Mouse (Mus musculus) embryonic facial prominence, embryonic 15.5 days (tissue): ENCODE data around the gene Lipc. TPM values are rescaled to one million over a fixed set of nuclear protein-coding genes. Genes with fewer than 3 reads are reported as not detected.

Experiments used
- ATAC-seq: fragments of 200-750 bp; cut with Nextera tagmentation; 2 replicates; pipeline ENCODE4 v1.8.0; 2017; ENCODE audit warnings: low read depth, moderate TSS enrichment; ENCODE audit not compliant: insufficient number of reproducible peaks, low FRiP score, low TSS enrichment
- H3K27ac ChIP-seq: fragments of 300-500 bp; sonication (generic); replicated peaks from 2 replicates; pipeline ENCODE4 v1.5.1; 2015; ENCODE audit warnings: mild to moderate bottlenecking, inconsistent platforms
- H3K27me3 ChIP-seq: fragments of 300-500 bp; sonication (generic); 2 replicates; pipeline ENCODE4 v1.6.1; 2015; ENCODE audit warnings: inconsistent platforms
- H3K36me3 ChIP-seq: fragments of 300-500 bp; sonication (generic); 2 replicates; pipeline ENCODE4 v1.6.1; 2015; ENCODE audit warnings: mild to moderate bottlenecking, inconsistent platforms
- H3K4me1 ChIP-seq: fragments of 300-500 bp; sonication (generic); 2 replicates; pipeline ENCODE4 v1.6.1; 2015; ENCODE audit warnings: inconsistent platforms
- H3K4me2 ChIP-seq: fragments of 300-500 bp; sonication (generic); replicated peaks from 2 replicates; pipeline ENCODE4 v1.6.1; 2015; ENCODE audit warnings: mild to moderate bottlenecking, inconsistent platforms
- H3K4me3 ChIP-seq: fragments of 300-500 bp; sonication (generic); replicated peaks from 2 replicates; pipeline ENCODE4 v1.5.1; 2015; ENCODE audit warnings: mild to moderate bottlenecking, inconsistent platforms
- H3K9ac ChIP-seq: fragments of 300-500 bp; sonication (generic); 2 replicates; pipeline ENCODE4 v1.6.1; 2015; ENCODE audit warnings: inconsistent platforms
- H3K9me3 ChIP-seq: fragments of 300-500 bp; sonication (generic); replicated peaks from 2 replicates; pipeline ENCODE4 v1.6.1; 2016; ENCODE audit warnings: inconsistent platforms
- WGBS: fragments of 180-500 bp; shearing (Covaris S2); methylation state at CpG from one replicate; pipeline ENCODE4 v1.1.7; 2015; 5-methylcytosine and 5-hydroxymethylcytosine counted together
- polyA plus RNA-seq: library from polyadenylated mRNA; unstranded; fragments of >200 nt; fragmentation: Nextera tagmentation; extraction: Ambion mirVana; gene quantifications from 2 replicates; pipeline ENCODE4 v1.2.1, GENCODE M21; 2015

Lipc gene
- polyA plus RNA-seq, 1 experiment from 2014 or later: 1.1 TPM

DNA sequence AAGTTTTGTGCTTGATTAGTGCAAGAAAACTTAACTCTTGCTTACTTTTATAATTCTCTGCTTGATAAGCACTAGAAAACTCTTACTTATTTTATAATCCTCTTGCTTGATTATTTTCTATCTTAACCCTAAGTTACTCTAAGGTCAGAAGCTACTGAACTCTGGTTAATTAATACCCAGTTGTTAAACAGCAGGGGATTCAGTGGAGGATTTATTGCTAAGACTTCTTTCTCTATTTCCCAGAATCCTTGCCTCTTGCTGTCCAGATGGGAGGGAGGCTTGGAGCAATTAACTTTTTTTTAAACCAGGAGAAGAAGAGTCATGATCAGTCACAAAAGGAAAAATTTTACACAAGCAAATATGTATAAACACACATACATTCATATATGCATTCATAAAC lies 21.3 kb upstream of the Lipc start:
- no peak overlapping the region for H3K4me2 ChIP-seq
- no peak overlapping the region for H3K9ac ChIP-seq
- H3K36me3 ChIP-seq: no peaks in the 10 kb centered on the region
- no peak for ATAC-seq
- H3K4me3 ChIP-seq: no peak overlapping the region
- no peak overlapping the region for H3K27ac ChIP-seq
- no peaks in the 10 kb centered on the region for H3K4me1 ChIP-seq
- no peaks in the 10 kb centered on the region for H3K27me3 ChIP-seq
- H3K9me3 ChIP-seq: no peaks in the 10 kb centered on the region

DNA sequence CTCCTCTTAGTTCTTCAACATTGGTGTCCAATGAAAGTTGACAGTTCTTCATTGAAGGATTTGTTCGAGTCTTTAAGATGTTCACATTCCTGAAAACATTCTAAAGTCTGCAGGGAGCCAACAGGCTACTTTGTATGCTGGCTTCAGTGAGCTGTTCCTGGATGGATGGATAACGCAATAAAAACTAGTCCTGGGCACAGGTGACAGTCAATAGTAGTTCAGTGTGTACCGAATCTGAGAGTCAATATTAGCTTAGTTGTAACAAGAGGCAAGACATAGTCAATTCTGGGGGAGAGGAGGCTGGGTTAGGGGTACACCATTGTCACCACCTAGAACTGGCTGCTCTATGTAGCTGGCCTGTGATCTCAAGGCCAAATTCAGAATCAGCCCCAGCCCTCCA lies 17.2 kb upstream of the Lipc start:
- no peaks in the 10 kb centered on the region for H3K9me3 ChIP-seq
- H3K27me3 ChIP-seq: no peaks in the 10 kb centered on the region
- no peak overlapping the region for H3K4me2 ChIP-seq
- WGBS: 66% methylated on average over 3 of the region's 3 CpGs
- ATAC-seq: no peak
- H3K27ac ChIP-seq: no peak overlapping the region
- no peak overlapping the region for H3K4me3 ChIP-seq
- H3K36me3 ChIP-seq: no peaks in the 10 kb centered on the region
- no peak overlapping the region for H3K9ac ChIP-seq
- H3K4me1 ChIP-seq: no peaks in the 10 kb centered on the region

DNA sequence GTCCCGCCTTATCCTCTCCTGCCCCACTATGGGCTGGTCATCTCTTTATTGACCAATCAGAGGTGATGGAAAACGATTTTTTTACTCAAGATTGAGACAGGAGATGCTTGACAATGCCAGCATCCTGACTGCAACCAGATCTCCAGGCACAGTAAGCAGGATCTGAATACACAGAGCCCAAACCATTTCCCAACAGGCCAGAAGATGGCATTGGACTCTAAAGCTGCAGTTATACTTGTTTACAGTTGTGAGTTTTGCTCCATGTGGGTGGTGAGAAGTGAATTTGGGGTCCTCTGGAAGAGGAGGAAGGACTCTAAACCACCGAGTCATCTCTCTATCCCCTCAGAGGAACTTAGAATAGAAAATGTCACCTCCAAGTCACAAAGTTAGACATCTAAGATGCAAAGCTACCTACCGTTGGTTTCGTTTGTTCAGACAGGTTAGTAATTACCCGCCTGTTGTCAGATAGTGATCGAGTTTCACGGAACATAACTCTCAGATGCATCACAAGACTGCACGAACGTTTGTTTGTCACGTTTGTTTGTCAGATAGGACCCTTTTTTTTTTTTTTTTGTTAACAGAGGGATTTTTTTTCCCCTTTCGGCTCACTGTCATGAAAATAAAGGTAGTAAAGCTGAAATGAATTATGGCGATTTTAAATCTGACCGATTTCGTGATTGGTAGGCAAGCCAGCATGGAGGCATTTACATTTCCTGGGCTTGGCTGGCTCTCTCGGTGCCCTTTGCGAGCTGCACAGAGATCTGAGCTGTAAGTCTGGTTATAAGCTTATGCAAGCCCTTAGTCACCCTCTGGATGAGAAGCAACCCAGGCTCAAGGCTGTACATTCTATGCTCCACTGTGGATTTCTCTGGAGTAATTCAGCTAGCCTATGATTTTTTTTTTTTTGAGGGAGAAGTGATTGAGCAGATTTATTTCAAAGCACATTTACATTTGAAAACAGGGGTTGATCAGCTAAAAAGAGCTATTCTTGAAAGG lies 14.3 kb upstream of the Lipc start:
- no peak for ATAC-seq
- Histone ChIP-seq H3K27ac (no peak overlapping the region), H3K36me3 (no peaks in the 10 kb centered on the region), H3K4me1 (no peaks in the 10 kb centered on the region), H3K9me3 (no peaks in the 10 kb centered on the region), H3K27me3 (no peaks in the 10 kb centered on the region), H3K4me3 (no peak overlapping the region), H3K9ac (no peak overlapping the region), H3K4me2 (no peak overlapping the region)
- WGBS: 64% methylated on average over 17 of the region's 17 CpGs

DNA sequence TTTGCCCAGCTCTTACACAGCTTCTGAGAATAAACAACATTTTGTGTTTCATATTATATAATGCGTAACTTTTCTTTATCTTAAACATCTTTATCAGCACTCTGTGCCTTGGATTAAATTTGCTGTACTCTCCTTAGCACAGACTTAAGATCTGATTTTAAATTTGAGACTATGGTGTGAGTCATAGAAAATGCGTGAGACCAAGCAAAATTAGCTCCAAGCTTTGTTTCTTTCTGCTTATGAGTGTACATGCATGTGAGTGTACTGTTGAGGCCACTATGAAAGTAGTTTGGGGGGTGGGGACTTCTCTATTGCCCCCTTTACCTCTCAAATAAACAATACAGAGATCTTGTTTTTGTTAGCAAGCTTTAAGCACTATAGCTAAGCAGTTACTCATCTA lies 13.4 kb upstream of the Lipc start:
- H3K9ac ChIP-seq: no peak overlapping the region
- no peak overlapping the region for H3K27ac ChIP-seq
- no peaks in the 10 kb centered on the region for H3K36me3 ChIP-seq
- H3K4me1 ChIP-seq: no peaks in the 10 kb centered on the region
- H3K9me3 ChIP-seq: no peaks in the 10 kb centered on the region
- 90% methylated on average over 2 of the region's 2 CpGs for WGBS
- no peak for ATAC-seq
- H3K4me2 ChIP-seq: no peak overlapping the region
- H3K4me3 ChIP-seq: no peak overlapping the region
- no peaks in the 10 kb centered on the region for H3K27me3 ChIP-seq

DNA sequence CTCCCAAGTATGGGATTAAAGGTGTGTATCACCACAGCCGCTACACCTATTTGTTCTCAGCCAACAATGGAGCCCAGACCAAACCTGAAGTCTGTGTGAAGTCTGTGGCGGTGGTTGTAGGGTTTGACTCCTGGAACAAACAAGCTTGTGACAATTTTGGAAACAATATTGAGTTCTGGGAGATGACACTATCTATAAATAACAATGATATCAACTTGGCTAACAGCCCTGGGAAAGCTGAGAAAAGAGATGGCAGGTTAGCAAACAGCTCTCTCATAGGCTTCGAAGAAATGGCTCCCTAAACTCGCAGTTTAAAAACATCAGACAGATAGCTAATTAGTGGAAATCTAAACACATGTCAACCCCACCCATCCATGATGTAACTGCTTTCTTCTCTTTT lies 13.0 kb upstream of the Lipc start:
- no peak overlapping the region for H3K4me2 ChIP-seq
- ATAC-seq: no peak
- no peaks in the 10 kb centered on the region for H3K36me3 ChIP-seq
- no peaks in the 10 kb centered on the region for H3K9me3 ChIP-seq
- WGBS: 87% methylated on average over 4 of the region's 4 CpGs
- H3K27ac ChIP-seq: no peak overlapping the region
- no peaks in the 10 kb centered on the region for H3K27me3 ChIP-seq
- H3K9ac ChIP-seq: no peak overlapping the region
- no peak overlapping the region for H3K4me3 ChIP-seq
- no peaks in the 10 kb centered on the region for H3K4me1 ChIP-seq

DNA sequence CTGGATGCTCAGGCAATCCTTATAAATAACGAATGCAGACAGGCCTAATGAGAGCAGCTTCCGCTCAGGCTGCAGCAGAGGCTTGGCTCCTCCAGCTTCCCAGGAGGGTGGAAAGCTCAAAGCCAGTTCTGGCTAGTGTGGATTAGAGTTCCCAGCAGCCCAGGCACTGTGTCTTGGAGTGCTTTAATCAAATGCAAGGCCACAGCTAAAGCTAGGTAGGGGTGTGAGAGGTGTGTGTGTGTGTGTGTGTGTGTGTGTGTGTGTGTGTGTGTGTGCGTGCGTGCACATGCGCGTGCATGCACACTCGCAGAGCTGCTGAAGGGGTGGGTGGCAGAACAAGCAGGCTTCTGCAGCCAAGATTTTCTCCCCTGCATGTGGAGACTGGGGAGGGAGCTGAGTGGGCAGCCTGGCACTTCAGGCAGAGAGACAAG lies 11.4 kb upstream of the Lipc start:
- 69% methylated on average over 7 of the region's 7 CpGs for WGBS
- H3K4me1 ChIP-seq: no peaks in the 10 kb centered on the region
- no peaks in the 10 kb centered on the region for H3K27me3 ChIP-seq
- no peak overlapping the region for H3K9ac ChIP-seq
- no peak overlapping the region for H3K4me3 ChIP-seq
- no peak for ATAC-seq
- H3K4me2 ChIP-seq: no peak overlapping the region
- no peak overlapping the region for H3K27ac ChIP-seq
- H3K9me3 ChIP-seq: no peaks in the 10 kb centered on the region
- H3K36me3 ChIP-seq: no peaks in the 10 kb centered on the region

DNA sequence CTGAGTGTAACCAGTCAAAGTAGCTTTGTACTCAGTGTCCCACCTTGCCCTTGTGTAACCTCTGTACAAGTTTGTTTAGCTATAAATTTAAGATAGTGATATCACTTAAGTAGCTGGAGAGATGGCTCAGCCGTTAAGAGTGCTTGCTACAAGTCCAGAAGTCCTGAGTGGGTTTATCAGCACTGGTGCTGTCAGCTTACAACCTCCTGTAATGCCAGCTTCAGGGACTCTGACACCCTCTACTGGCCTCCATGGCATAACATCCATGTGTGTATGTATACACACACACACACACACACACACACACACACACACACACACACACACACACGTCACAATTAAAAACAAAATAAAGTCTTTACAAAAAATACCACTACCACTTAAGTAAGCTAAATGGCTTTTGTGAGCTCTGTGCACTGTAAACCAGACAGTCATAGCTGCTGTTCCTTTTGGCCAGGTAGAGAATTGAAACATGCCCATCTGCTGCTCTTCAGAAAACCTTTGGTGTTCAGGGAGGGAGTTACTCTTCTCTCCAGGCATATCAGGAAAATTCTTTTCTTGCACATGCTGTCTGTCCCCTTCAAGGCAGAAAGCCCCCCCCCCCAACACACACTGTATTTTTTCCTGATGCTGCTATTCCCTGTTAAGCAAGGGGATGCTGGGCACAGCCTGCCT lies 10.9 kb upstream of the Lipc start:
- Histone ChIP-seq H3K9ac (no peak overlapping the region), H3K4me2 (no peak overlapping the region), H3K36me3 (no peaks in the 10 kb centered on the region), H3K27ac (no peak overlapping the region), H3K9me3 (no peaks in the 10 kb centered on the region), H3K4me3 (no peak overlapping the region), H3K4me1 (no peaks in the 10 kb centered on the region), H3K27me3 (no peaks in the 10 kb centered on the region)
- WGBS: 90% methylated on average over 2 of the region's 2 CpGs
- no peak for ATAC-seq

DNA sequence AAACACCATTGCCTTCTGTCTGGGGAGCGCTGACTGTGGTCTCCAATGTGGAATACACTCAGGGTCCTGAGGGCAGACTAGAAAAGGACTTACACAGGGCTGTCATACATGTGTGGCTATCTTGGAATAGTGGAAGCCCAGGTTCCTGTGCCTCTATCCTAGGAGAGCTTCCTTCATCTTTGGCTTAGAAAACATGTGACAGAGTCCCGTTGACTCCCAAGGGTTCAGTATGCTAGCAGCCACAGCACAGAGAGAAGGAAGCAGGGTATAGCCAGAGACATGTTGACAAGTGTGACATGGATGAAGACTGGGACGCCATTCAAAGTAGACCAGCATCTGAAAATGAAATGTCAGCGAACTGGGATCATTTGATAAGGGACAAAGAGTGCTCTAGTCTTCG lies 8.3 kb upstream of the Lipc start:
- H3K27ac ChIP-seq: no peak overlapping the region
- no peak for ATAC-seq
- no peak overlapping the region for H3K4me2 ChIP-seq
- H3K36me3 ChIP-seq: no peaks in the 10 kb centered on the region
- H3K9me3 ChIP-seq: no peaks in the 10 kb centered on the region
- no peaks in the 10 kb centered on the region for H3K4me1 ChIP-seq
- no peaks in the 10 kb centered on the region for H3K27me3 ChIP-seq
- no peak overlapping the region for H3K9ac ChIP-seq
- no peak overlapping the region for H3K4me3 ChIP-seq
- WGBS: 89% methylated on average over 5 of the region's 5 CpGs

DNA sequence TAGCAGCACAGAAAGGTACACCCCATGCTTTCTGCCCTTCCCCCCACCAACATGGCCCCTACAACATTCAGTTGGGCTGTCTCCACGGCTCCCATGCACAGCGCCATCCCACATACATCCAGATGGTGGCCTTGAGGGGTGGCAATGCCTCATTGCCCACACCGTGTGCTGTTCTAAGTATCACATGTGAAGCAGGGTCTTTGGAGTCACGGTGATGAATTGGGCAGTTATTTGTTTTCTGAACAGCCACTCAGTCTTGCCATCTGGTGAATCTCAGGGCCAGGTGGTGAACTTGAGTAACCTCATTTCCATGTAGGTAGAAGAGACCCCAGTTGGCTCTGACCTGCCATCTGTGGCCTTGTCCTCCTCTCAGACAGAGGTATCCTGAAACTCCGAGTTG lies 7.8 kb upstream of the Lipc start:
- Histone ChIP-seq H3K4me3 (no peak overlapping the region), H3K9ac (no peak overlapping the region), H3K9me3 (no peaks in the 10 kb centered on the region), H3K4me1 (no peaks in the 10 kb centered on the region), H3K4me2 (no peak overlapping the region), H3K27ac (no peak overlapping the region), H3K36me3 (no peaks in the 10 kb centered on the region), H3K27me3 (no peaks in the 10 kb centered on the region)
- WGBS: 85% methylated on average over 5 of the region's 5 CpGs
- ATAC-seq: no peak

DNA sequence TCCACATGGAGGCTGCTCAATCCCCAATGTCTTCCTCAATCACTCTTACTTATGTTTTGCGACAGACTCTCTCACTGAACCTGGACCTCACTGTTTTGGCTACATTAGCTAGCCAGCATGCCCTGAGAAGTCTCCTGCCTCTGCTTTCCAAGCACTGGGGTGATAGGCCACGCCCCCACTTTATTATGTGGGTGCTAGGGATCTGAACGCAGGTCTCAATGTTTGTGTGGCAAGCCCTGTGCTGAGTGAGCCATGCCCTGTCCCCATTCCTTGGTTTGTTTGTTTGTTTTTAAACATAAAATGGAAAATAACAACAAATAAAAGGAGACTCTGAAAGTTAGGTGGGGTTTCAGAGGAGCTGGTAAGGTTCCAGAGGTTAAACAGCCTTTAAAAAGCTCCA lies 7.4 kb upstream of the Lipc start:
- H3K27me3 ChIP-seq: no peaks in the 10 kb centered on the region
- 91% methylated on average over 3 of the region's 3 CpGs for WGBS
- H3K9me3 ChIP-seq: no peaks in the 10 kb centered on the region
- no peaks in the 10 kb centered on the region for H3K36me3 ChIP-seq
- no peak for ATAC-seq
- no peak overlapping the region for H3K4me2 ChIP-seq
- no peak overlapping the region for H3K9ac ChIP-seq
- no peaks in the 10 kb centered on the region for H3K4me1 ChIP-seq
- no peak overlapping the region for H3K4me3 ChIP-seq
- no peak overlapping the region for H3K27ac ChIP-seq

DNA sequence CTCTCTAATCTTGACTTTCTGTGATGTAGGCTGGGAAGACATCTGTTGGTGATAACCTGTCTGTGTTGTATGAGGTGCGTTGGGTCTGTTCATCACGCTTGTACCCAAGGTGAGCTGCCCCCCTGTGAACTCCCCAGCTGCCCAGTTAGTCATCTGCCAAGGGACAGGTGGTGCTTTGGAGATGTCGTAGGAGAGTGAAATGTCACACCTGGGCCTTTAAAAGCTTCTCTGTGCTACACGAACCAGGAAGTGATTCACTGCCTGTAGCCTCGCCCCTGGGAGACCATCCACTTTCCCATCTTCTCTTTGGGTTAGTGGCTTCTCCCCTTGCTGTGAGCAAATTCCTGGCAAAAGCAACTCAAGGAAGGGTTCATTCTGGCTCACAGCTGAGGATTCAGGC lies 6.4 kb upstream of the Lipc start:
- no peak for ATAC-seq
- H3K4me3 ChIP-seq: no peak overlapping the region
- no peaks in the 10 kb centered on the region for H3K36me3 ChIP-seq
- H3K9me3 ChIP-seq: no peaks in the 10 kb centered on the region
- H3K9ac ChIP-seq: no peak overlapping the region
- H3K4me1 ChIP-seq: no peaks in the 10 kb centered on the region
- no peaks in the 10 kb centered on the region for H3K27me3 ChIP-seq
- H3K4me2 ChIP-seq: no peak overlapping the region
- H3K27ac ChIP-seq: no peak overlapping the region
- WGBS: 65% methylated on average over 5 of the region's 5 CpGs
